Comparison of ENCODE assay signal across 26 mouse cellular contexts in genomic region chr4:143262696-143263095, GRCm38 (mm10).
"Had no signal": no experiment of that assay in that cellular context is flagged by ENCODE, and none has a peak within 500 bp of the region (broad histone marks: within the 10 kb centered on the region; RNA-seq: fewer than 3 reads in every experiment).

No protein-coding gene starts in this region.

- H3K27me3 ChIP-seq: heart, embryonic 12.5 days; hindbrain, embryonic 12.5 days; intestine, embryonic 15.5 days; limb, embryonic 13.5 days; limb, embryonic 15.5 days; liver, embryonic 12.5 days had no signal

- H3K27ac ChIP-seq: gastrocnemius, adult 2 months; heart, embryonic 10.5 days; hindbrain, embryonic 10.5 days; hindbrain, embryonic 12.5 days; hindbrain, embryonic 14.5 days; intestine, embryonic 15.5 days; kidney, postnatal 0 days; limb, embryonic 13.5 days; limb, embryonic 15.5 days; liver, embryonic 12.5 days; liver, embryonic 14.5 days had no signal

- ATAC-seq: hindbrain, embryonic 16.5 days; inflammation-experienced regulatory T-cells, adult 6 months; intestine, embryonic 15.5 days; intestine, postnatal 0 days; liver, embryonic 12.5 days had no signal

- H3K4me3 ChIP-seq: gastrocnemius, adult 2 months; heart, embryonic 10.5 days; heart, embryonic 12.5 days; hindbrain, embryonic 10.5 days; hindbrain, embryonic 12.5 days; intestine, embryonic 15.5 days; limb, embryonic 13.5 days; limb, embryonic 15.5 days; liver, embryonic 12.5 days had no signal

- H3K9me3 ChIP-seq: heart, embryonic 10.5 days; heart, embryonic 12.5 days; hindbrain, embryonic 10.5 days; hindbrain, embryonic 12.5 days; intestine, embryonic 15.5 days; limb, embryonic 13.5 days; limb, embryonic 15.5 days; liver, embryonic 12.5 days had no signal

- DNase-seq: gastrocnemius, adult 2 months; gastrocnemius, postnatal 10 days; gastrocnemius, postnatal 25 days; heart, postnatal 10 days; heart, postnatal 4 days; kidney, adult 18-20 months; kidney, adult 8-10 months; kidney, postnatal 14 days; kidney, postnatal 36 days; layer of hippocampus, adult 9-11 months; layer of hippocampus, postnatal 36 days; left cerebral cortex, postnatal 4 days had no signal

- H3K9ac ChIP-seq: heart, embryonic 12.5 days; hindbrain, embryonic 12.5 days; hindbrain, embryonic 14.5 days; intestine, embryonic 15.5 days; limb, embryonic 13.5 days; limb, embryonic 15.5 days; liver, embryonic 12.5 days; liver, embryonic 14.5 days had no signal

- H3K36me3 ChIP-seq: heart, embryonic 12.5 days; intestine, embryonic 15.5 days; limb, embryonic 15.5 days; liver, embryonic 12.5 days had no signal

- H3K4me2 ChIP-seq: heart, embryonic 12.5 days; hindbrain, embryonic 12.5 days; hindbrain, embryonic 14.5 days; intestine, embryonic 15.5 days; limb, embryonic 13.5 days; limb, embryonic 15.5 days; liver, embryonic 12.5 days had no signal
